Mouse (Mus musculus) forebrain, embryonic 12.5 days (tissue): ENCODE data around the gene Ptchd3. TPM values are rescaled to one million over a fixed set of nuclear protein-coding genes. Genes with fewer than 3 reads are reported as not detected.

ENCODE experiments used
- ATAC-seq: fragments of 200-750 bp; cut with Nextera tagmentation; 2 replicates; pipeline ENCODE4 v1.8.0; 2017; ENCODE audit warnings: moderate TSS enrichment; ENCODE audit not compliant: low FRiP score
- H3K27ac ChIP-seq: fragments of 300-500 bp; sonication (generic); 2 replicates; pipeline ENCODE4 v1.5.1; 2016; ENCODE audit warnings: mild to moderate bottlenecking
- H3K27me3 ChIP-seq: fragments of 300-500 bp; sonication (generic); 2 replicates; pipeline ENCODE4 v1.6.1; 2016; ENCODE audit warnings: mild to moderate bottlenecking
- H3K36me3 ChIP-seq: fragments of 300-500 bp; sonication (generic); replicated peaks from 2 replicates; pipeline ENCODE4 v1.6.1; 2016; ENCODE audit warnings: mild to moderate bottlenecking
- H3K4me1 ChIP-seq: fragments of 300-500 bp; sonication (generic); 2 replicates; pipeline ENCODE4 v1.6.1; 2016
- H3K4me2 ChIP-seq: fragments of 300-500 bp; sonication (generic); 2 replicates; pipeline ENCODE4 v1.6.1; 2016; ENCODE audit warnings: mild to moderate bottlenecking, moderate library complexity
- H3K4me3 ChIP-seq: fragments of 300-500 bp; sonication (generic); replicated peaks from 2 replicates; pipeline ENCODE4 v1.5.1; 2016; ENCODE audit warnings: mild to moderate bottlenecking
- H3K9ac ChIP-seq: fragments of 300-500 bp; sonication (generic); 2 replicates; pipeline ENCODE4 v1.6.1; 2016; ENCODE audit warnings: mild to moderate bottlenecking
- H3K9me3 ChIP-seq: fragments of 300-500 bp; sonication (generic); 2 replicates; pipeline ENCODE4 v1.6.1; 2016
- WGBS: fragments of 180-500 bp; shearing (Covaris S2); methylation state at CpG from one replicate; pipeline ENCODE4 v1.1.7; 2016; 5-methylcytosine and 5-hydroxymethylcytosine counted together
- polyA plus RNA-seq: library from polyadenylated mRNA; unstranded; fragments of >200 nt; fragmentation: Nextera tagmentation; extraction: Ambion mirVana; gene quantifications from 2 replicates; pipeline ENCODE4 v1.2.1, GENCODE M21; 2016

The Ptchd3 gene
- polyA plus RNA-seq: not detected in 2 replicates

- Histone ChIP-seq H3K9ac (no peak within 1 kb of the TSS), H3K4me1 (no peaks in the 10 kb centered on the region), H3K9me3 (0 out of 2 replicates have a peak, but pooled peaks cover 4% of the 10 kb centered on the region), H3K27me3 (peaks cover 12% of the 10 kb centered on the region), H3K4me2 (no peak within 1 kb of the TSS), H3K36me3 (no peaks in the 10 kb centered on the region), H3K4me3 (no peak within 1 kb of the TSS), H3K27ac (no peak within 1 kb of the TSS)
- 69% methylated on average over 18 of the region's 18 CpGs for WGBS
- no peak for ATAC-seq
Observed at GRCm38 (mm10) chr11:121829947-121830346, at the start of gene Ptchd3. Gene Ptchd3, plus strand, starts transcription at chr11:121830247.

- no peak for ATAC-seq
- WGBS: 87% methylated on average over 1 of the region's 1 CpGs
Observed at GRCm38 (mm10) chr11:121781831-121782230, 48.2 kb upstream of the Ptchd3 start.

GRCm38 (mm10) chr11:121787456-121787855 is 42.6 kb upstream of the Ptchd3 start:
- H3K9me3 ChIP-seq: no peaks in the 10 kb centered on the region
- H3K4me1 ChIP-seq: no peaks in the 10 kb centered on the region
- no peaks in the 10 kb centered on the region for H3K27me3 ChIP-seq
- no peak for ATAC-seq
- H3K4me3 ChIP-seq: no peak overlapping the region
- no peak overlapping the region for H3K4me2 ChIP-seq
- H3K36me3 ChIP-seq: no peaks in the 10 kb centered on the region
- H3K27ac ChIP-seq: no peak overlapping the region
- H3K9ac ChIP-seq: no peak overlapping the region

More at GRCm38 (mm10) chr11:121781831-121782230, 48.2 kb upstream of the Ptchd3 start:
- no peak overlapping the region for H3K4me2 ChIP-seq
- no peaks in the 10 kb centered on the region for H3K9me3 ChIP-seq
- H3K36me3 ChIP-seq: no peaks in the 10 kb centered on the region
- H3K27me3 ChIP-seq: no peaks in the 10 kb centered on the region
- H3K4me3 ChIP-seq: no peak overlapping the region
- H3K9ac ChIP-seq: no peak overlapping the region
- H3K4me1 ChIP-seq: no peaks in the 10 kb centered on the region
- no peak overlapping the region for H3K27ac ChIP-seq

- H3K27me3 ChIP-seq: no peaks in the 10 kb centered on the region
- no peak for ATAC-seq
- H3K9ac ChIP-seq: no peak overlapping the region
- no peaks in the 10 kb centered on the region for H3K36me3 ChIP-seq
- no peak overlapping the region for H3K4me2 ChIP-seq
- H3K4me3 ChIP-seq: no peak overlapping the region
- 97% methylated on average over 3 of the region's 3 CpGs for WGBS
- no peak overlapping the region for H3K27ac ChIP-seq
- no peaks in the 10 kb centered on the region for H3K9me3 ChIP-seq
- H3K4me1 ChIP-seq: no peaks in the 10 kb centered on the region
Observed at GRCm38 (mm10) chr11:121789566-121789965, 40.5 kb upstream of the Ptchd3 start.

GRCm38 (mm10) chr11:121790671-121791094 is 39.4 kb upstream of the Ptchd3 start:
- Histone ChIP-seq H3K4me3 (no peak overlapping the region), H3K9me3 (no peaks in the 10 kb centered on the region), H3K36me3 (no peaks in the 10 kb centered on the region), H3K27ac (no peak overlapping the region), H3K9ac (no peak overlapping the region), H3K27me3 (no peaks in the 10 kb centered on the region), H3K4me2 (no peak overlapping the region), H3K4me1 (no peaks in the 10 kb centered on the region)
- 88% methylated on average over 2 of the region's 2 CpGs for WGBS
- no peak for ATAC-seq

- H3K4me1 ChIP-seq: no peaks in the 10 kb centered on the region
- no peak overlapping the region for H3K9ac ChIP-seq
- H3K9me3 ChIP-seq: no peaks in the 10 kb centered on the region
- H3K27me3 ChIP-seq: no peaks in the 10 kb centered on the region
- no peak overlapping the region for H3K4me2 ChIP-seq
- ATAC-seq: no peak
- WGBS: 90% methylated on average over 3 of the region's 3 CpGs
- H3K27ac ChIP-seq: no peak overlapping the region
- H3K36me3 ChIP-seq: no peaks in the 10 kb centered on the region
- H3K4me3 ChIP-seq: no peak overlapping the region
Observed at GRCm38 (mm10) chr11:121791446-121791845, 38.6 kb upstream of the Ptchd3 start.

GRCm38 (mm10) chr11:121791991-121792390 is 38.1 kb upstream of the Ptchd3 start:
- no peak for ATAC-seq
- 71% methylated on average over 1 of the region's 1 CpGs for WGBS
- Histone ChIP-seq H3K4me2 (no peak overlapping the region), H3K9me3 (no peaks in the 10 kb centered on the region), H3K9ac (no peak overlapping the region), H3K36me3 (no peaks in the 10 kb centered on the region), H3K27ac (no peak overlapping the region), H3K4me1 (no peaks in the 10 kb centered on the region), H3K27me3 (no peaks in the 10 kb centered on the region), H3K4me3 (no peak overlapping the region)

- ATAC-seq: no peak
- no peak overlapping the region for H3K4me2 ChIP-seq
- H3K36me3 ChIP-seq: no peaks in the 10 kb centered on the region
- no peaks in the 10 kb centered on the region for H3K9me3 ChIP-seq
- H3K27ac ChIP-seq: no peak overlapping the region
- H3K4me1 ChIP-seq: no peaks in the 10 kb centered on the region
- H3K27me3 ChIP-seq: no peaks in the 10 kb centered on the region
- 91% methylated on average over 3 of the region's 3 CpGs for WGBS
- H3K4me3 ChIP-seq: no peak overlapping the region
- no peak overlapping the region for H3K9ac ChIP-seq
Observed at GRCm38 (mm10) chr11:121793530-121793929, 36.5 kb upstream of the Ptchd3 start.

- ATAC-seq: no peak
- H3K4me2 ChIP-seq: no peak overlapping the region
- no peaks in the 10 kb centered on the region for H3K9me3 ChIP-seq
- WGBS: 89% methylated on average over 3 of the region's 3 CpGs
- no peak overlapping the region for H3K27ac ChIP-seq
- no peak overlapping the region for H3K9ac ChIP-seq
- no peaks in the 10 kb centered on the region for H3K36me3 ChIP-seq
- H3K4me1 ChIP-seq: no peaks in the 10 kb centered on the region
- H3K4me3 ChIP-seq: no peak overlapping the region
- no peaks in the 10 kb centered on the region for H3K27me3 ChIP-seq
Observed at GRCm38 (mm10) chr11:121794186-121794585, 35.9 kb upstream of the Ptchd3 start.

GRCm38 (mm10) chr11:121794591-121795199 is 35.4 kb upstream of the Ptchd3 start:
- no peaks in the 10 kb centered on the region for H3K9me3 ChIP-seq
- WGBS: 67% methylated on average over 6 of the region's 6 CpGs
- H3K4me2 ChIP-seq: no peak overlapping the region
- H3K9ac ChIP-seq: no peak overlapping the region
- no peak for ATAC-seq
- H3K36me3 ChIP-seq: no peaks in the 10 kb centered on the region
- H3K4me1 ChIP-seq: no peaks in the 10 kb centered on the region
- no peak overlapping the region for H3K4me3 ChIP-seq
- H3K27ac ChIP-seq: no peak overlapping the region
- H3K27me3 ChIP-seq: no peaks in the 10 kb centered on the region

GRCm38 (mm10) chr11:121795978-121796377 is 34.1 kb upstream of the Ptchd3 start:
- Histone ChIP-seq H3K36me3 (no peaks in the 10 kb centered on the region), H3K4me1 (no peaks in the 10 kb centered on the region), H3K27me3 (no peaks in the 10 kb centered on the region), H3K9ac (no peak overlapping the region), H3K4me3 (no peak overlapping the region), H3K9me3 (no peaks in the 10 kb centered on the region), H3K27ac (no peak overlapping the region), H3K4me2 (no peak overlapping the region)
- ATAC-seq: no peak
- 95% methylated on average over 2 of the region's 2 CpGs for WGBS

GRCm38 (mm10) chr11:121798591-121798990 is 31.5 kb upstream of the Ptchd3 start:
- Histone ChIP-seq H3K4me3 (no peak overlapping the region), H3K9me3 (no peaks in the 10 kb centered on the region), H3K9ac (no peak overlapping the region), H3K4me2 (no peak overlapping the region), H3K27me3 (no peaks in the 10 kb centered on the region), H3K36me3 (no peaks in the 10 kb centered on the region), H3K4me1 (no peaks in the 10 kb centered on the region), H3K27ac (no peak overlapping the region)
- ATAC-seq: no peak
- 83% methylated on average over 2 of the region's 2 CpGs for WGBS

GRCm38 (mm10) chr11:121799746-121800299 is 30.2 kb upstream of the Ptchd3 start:
- Histone ChIP-seq H3K9ac (no peak overlapping the region), H3K4me3 (no peak overlapping the region), H3K4me2 (no peak overlapping the region), H3K9me3 (no peaks in the 10 kb centered on the region), H3K4me1 (no peaks in the 10 kb centered on the region), H3K27me3 (no peaks in the 10 kb centered on the region), H3K36me3 (no peaks in the 10 kb centered on the region), H3K27ac (no peak overlapping the region)
- 83% methylated on average over 4 of the region's 4 CpGs for WGBS
- ATAC-seq: no peak
